Mouse (Mus musculus): ENCODE measurements around the gene Arhgef19. TPM values are rescaled to one million over a fixed set of nuclear protein-coding genes. Genes with fewer than 3 reads are reported as not detected.

Arhgef19 gene
- polyA plus RNA-seq, 1 experiment from 2014 or later: 2.1 TPM

GRCm38 (mm10) chr4:141221848-141222247 lies 17.5 kb upstream of the Arhgef19 start:
- Histone ChIP-seq H3K9me3 (ENCODE audit: control insufficient read depth, low read length) (no peaks in the 10 kb centered on the region), H3K4me2 (replicated peaks; ENCODE audit: low read depth, low read length) (no peak overlapping the region), H3K27me3 (ENCODE audit: control insufficient read depth, insufficient read depth, low read length) (no peaks in the 10 kb centered on the region), H3K4me1 (replicated peaks; ENCODE audit: control insufficient read depth, insufficient read depth, low read length) (no peaks in the 10 kb centered on the region), H3K27ac (ENCODE audit: low read depth, low read length) (no peak overlapping the region), H3K4me3 (ENCODE audit: low read depth, low read length) (no peak overlapping the region), H3K36me3 (ENCODE audit: control insufficient read depth, insufficient read depth, low read length) (no peaks in the 10 kb centered on the region), H3K9ac (ENCODE audit: low read depth, low read length) (no peak overlapping the region)
- ATAC-seq (ENCODE audit: low FRiP score) (no peak), DNase-seq (ENCODE audit: low spot score) (no peak)
- 59% methylated on average over 2 of the region's 2 CpGs for WGBS

GRCm38 (mm10) chr4:141222752-141223151 lies 16.5 kb upstream of the Arhgef19 start:
- ATAC-seq (ENCODE audit: low FRiP score) (no peak), DNase-seq (ENCODE audit: low spot score) (no peak)
- no peaks in the 10 kb centered on the region for H3K4me1 ChIP-seq (replicated peaks; ENCODE audit: control insufficient read depth, insufficient read depth, low read length)
- no peak overlapping the region for H3K9ac ChIP-seq (ENCODE audit: low read depth, low read length)
- no peak overlapping the region for H3K27ac ChIP-seq (ENCODE audit: low read depth, low read length)
- H3K36me3 ChIP-seq (ENCODE audit: control insufficient read depth, insufficient read depth, low read length): no peaks in the 10 kb centered on the region
- no peaks in the 10 kb centered on the region for H3K9me3 ChIP-seq (ENCODE audit: control insufficient read depth, low read length)
- 93% methylated on average over 5 of the region's 5 CpGs for WGBS
- H3K27me3 ChIP-seq (ENCODE audit: control insufficient read depth, insufficient read depth, low read length): no peaks in the 10 kb centered on the region
- no peak overlapping the region for H3K4me2 ChIP-seq (replicated peaks; ENCODE audit: low read depth, low read length)
- no peak overlapping the region for H3K4me3 ChIP-seq (ENCODE audit: low read depth, low read length)

GRCm38 (mm10) chr4:141228687-141229086 lies 10.6 kb upstream of the Arhgef19 start:
- no peaks in the 10 kb centered on the region for H3K4me1 ChIP-seq (replicated peaks; ENCODE audit: control insufficient read depth, insufficient read depth, low read length)
- no peaks in the 10 kb centered on the region for H3K27me3 ChIP-seq (ENCODE audit: control insufficient read depth, insufficient read depth, low read length)
- DNase-seq (ENCODE audit: low spot score) (no peak), ATAC-seq (ENCODE audit: low FRiP score) (no peak)
- 91% methylated on average over 7 of the region's 7 CpGs for WGBS
- no peak overlapping the region for H3K9ac ChIP-seq (ENCODE audit: low read depth, low read length)
- no peak overlapping the region for H3K4me2 ChIP-seq (replicated peaks; ENCODE audit: low read depth, low read length)
- H3K9me3 ChIP-seq (ENCODE audit: control insufficient read depth, low read length): no peaks in the 10 kb centered on the region
- no peak overlapping the region for H3K27ac ChIP-seq (ENCODE audit: low read depth, low read length)
- no peak overlapping the region for H3K4me3 ChIP-seq (ENCODE audit: low read depth, low read length)
- H3K36me3 ChIP-seq (ENCODE audit: control insufficient read depth, insufficient read depth, low read length): no peaks in the 10 kb centered on the region

- DNase-seq (ENCODE audit: low spot score) (no peak), ATAC-seq (ENCODE audit: low FRiP score) (no peak)
- H3K9ac ChIP-seq (ENCODE audit: low read depth, low read length): no peak overlapping the region
- H3K27me3 ChIP-seq (ENCODE audit: control insufficient read depth, insufficient read depth, low read length): peaks cover 1% of the 10 kb centered on the region; the same call in 1 of the 2 replicates
- no peaks in the 10 kb centered on the region for H3K36me3 ChIP-seq (ENCODE audit: control insufficient read depth, insufficient read depth, low read length)
- H3K4me3 ChIP-seq (ENCODE audit: low read depth, low read length): no peak overlapping the region
- H3K4me2 ChIP-seq (replicated peaks; ENCODE audit: low read depth, low read length): no peak overlapping the region
- H3K9me3 ChIP-seq (ENCODE audit: control insufficient read depth, low read length): no peaks in the 10 kb centered on the region
- H3K4me1 ChIP-seq (replicated peaks; ENCODE audit: control insufficient read depth, insufficient read depth, low read length): no peaks in the 10 kb centered on the region
- 92% methylated on average over 4 of the region's 4 CpGs for WGBS
- no peak overlapping the region for H3K27ac ChIP-seq (ENCODE audit: low read depth, low read length)
Observed at GRCm38 (mm10) chr4:141233196-141233595, 6.1 kb upstream of the Arhgef19 start.

- DNase-seq (ENCODE audit: low spot score) (no peak), ATAC-seq (ENCODE audit: low FRiP score) (no peak)
- no peak overlapping the region for H3K9ac ChIP-seq (ENCODE audit: low read depth, low read length)
- no peak overlapping the region for H3K4me2 ChIP-seq (replicated peaks; ENCODE audit: low read depth, low read length)
- WGBS: 74% methylated on average over 6 of the region's 6 CpGs
- no peak overlapping the region for H3K27ac ChIP-seq (ENCODE audit: low read depth, low read length)
- H3K36me3 ChIP-seq (ENCODE audit: control insufficient read depth, insufficient read depth, low read length): no peaks in the 10 kb centered on the region
- H3K9me3 ChIP-seq (ENCODE audit: control insufficient read depth, low read length): no peaks in the 10 kb centered on the region
- peaks cover 26% of the 10 kb centered on the region for H3K27me3 ChIP-seq (ENCODE audit: control insufficient read depth, insufficient read depth, low read length)
- H3K4me1 ChIP-seq (replicated peaks; ENCODE audit: control insufficient read depth, insufficient read depth, low read length): peaks cover 6% of the 10 kb centered on the region; the same call in 1 of the 2 replicates
- H3K4me3 ChIP-seq (ENCODE audit: low read depth, low read length): no peak overlapping the region
Observed at GRCm38 (mm10) chr4:141235537-141236111, 3.7 kb upstream of the Arhgef19 start.

- WGBS: 77% methylated on average over 3 of the region's 3 CpGs
- no peak for DNase-seq (ENCODE audit: low spot score)
- no peaks in the 10 kb centered on the region for H3K9me3 ChIP-seq (ENCODE audit: control insufficient read depth, low read length)
- no peak for ATAC-seq (ENCODE audit: low FRiP score)
- no peaks in the 10 kb centered on the region for H3K36me3 ChIP-seq (ENCODE audit: control insufficient read depth, insufficient read depth, low read length)
- no peak overlapping the region for H3K9ac ChIP-seq (ENCODE audit: low read depth, low read length)
- no peak overlapping the region for H3K27ac ChIP-seq (ENCODE audit: low read depth, low read length)
- peaks cover 37% of the 10 kb centered on the region for H3K27me3 ChIP-seq (ENCODE audit: control insufficient read depth, insufficient read depth, low read length)
- H3K4me2 ChIP-seq (replicated peaks; ENCODE audit: low read depth, low read length): no peak overlapping the region
- H3K4me3 ChIP-seq (ENCODE audit: low read depth, low read length): no peak overlapping the region
- peaks cover 6% of the 10 kb centered on the region; the same call in 1 of the 2 replicates for H3K4me1 ChIP-seq (replicated peaks; ENCODE audit: control insufficient read depth, insufficient read depth, low read length)
Observed at GRCm38 (mm10) chr4:141236856-141237255, 2.4 kb upstream of the Arhgef19 start.

GRCm38 (mm10) chr4:141238492-141239387 lies 559 bp upstream of the Arhgef19 start:
- Histone ChIP-seq H3K9me3 (ENCODE audit: control insufficient read depth, low read length) (no peaks in the 10 kb centered on the region), H3K4me2 (replicated peaks; ENCODE audit: low read depth, low read length) (peak overlapping the region; percentile 40), H3K9ac (ENCODE audit: low read depth, low read length) (no peak overlapping the region), H3K27ac (ENCODE audit: low read depth, low read length) (no peak overlapping the region), H3K4me1 (replicated peaks; ENCODE audit: control insufficient read depth, insufficient read depth, low read length) (peaks cover 10% of the 10 kb centered on the region), H3K4me3 (ENCODE audit: low read depth, low read length) (peak overlapping the region; percentile 28), H3K27me3 (ENCODE audit: control insufficient read depth, insufficient read depth, low read length) (peaks cover 55% of the 10 kb centered on the region), H3K36me3 (ENCODE audit: control insufficient read depth, insufficient read depth, low read length) (no peaks in the 10 kb centered on the region)
- DNase-seq (ENCODE audit: low spot score) (peak; percentile 10), ATAC-seq (ENCODE audit: low FRiP score) (peak; percentile 29; the same call in 1 of the 2 replicates)
- WGBS: 4% methylated on average over 20 of the region's 20 CpGs

- H3K9ac ChIP-seq (ENCODE audit: low read depth, low read length): no peak overlapping the region
- no peak overlapping the region for H3K4me3 ChIP-seq (ENCODE audit: low read depth, low read length)
- H3K27ac ChIP-seq (ENCODE audit: low read depth, low read length): no peak overlapping the region
- 2% methylated on average over 14 of the region's 14 CpGs for WGBS
- H3K4me2 ChIP-seq (replicated peaks; ENCODE audit: low read depth, low read length): no peak overlapping the region
- DNase-seq (ENCODE audit: low spot score) (no peak), ATAC-seq (ENCODE audit: low FRiP score) (no peak)
- no peaks in the 10 kb centered on the region for H3K9me3 ChIP-seq (ENCODE audit: control insufficient read depth, low read length)
- H3K27me3 ChIP-seq (ENCODE audit: control insufficient read depth, insufficient read depth, low read length): peaks cover 72% of the 10 kb centered on the region
- no peaks in the 10 kb centered on the region for H3K36me3 ChIP-seq (ENCODE audit: control insufficient read depth, insufficient read depth, low read length)
- peaks cover 15% of the 10 kb centered on the region for H3K4me1 ChIP-seq (replicated peaks; ENCODE audit: control insufficient read depth, insufficient read depth, low read length)
Observed at GRCm38 (mm10) chr4:141240617-141241016, 1.3 kb downstream of the Arhgef19 start.
